Mouse (Mus musculus) CD4-positive, CD25-positive, alpha-beta regulatory T cell, adult 9 weeks (primary cell): ENCODE data around the gene Xdh. TPM values are rescaled to one million over a fixed set of nuclear protein-coding genes. Genes with fewer than 3 reads are reported as not detected.

Experiments used
- polyA plus RNA-seq: library from polyadenylated mRNA; unstranded; fragments of 100-300 nt; shearing (Covaris generic); gene quantifications from one replicate; pipeline ENCODE4 v1.2.1, GENCODE M21; 2017

Gene Xdh
- 53.2 TPM for polyA plus RNA-seq

GRCm38 (mm10) chr17:73950062-73950735 lies at the start of gene Xdh:
Xdh (minus strand) TSS chr17:73950196.

Other genes with a start within 250 kb of the Xdh start
- gene Galnt14, start 239.7 kb downstream of the Xdh start, polyA plus RNA-seq, result 0.94 TPM
- gene Ehd3, start 146.1 kb downstream of the Xdh start, polyA plus RNA-seq, result 100 TPM
- gene Srd5a2, start 97.7 kb upstream of the Xdh start, polyA plus RNA-seq, result not detected